Comparison of ENCODE assay signal across 17 mouse cellular contexts in the genomic region with DNA sequence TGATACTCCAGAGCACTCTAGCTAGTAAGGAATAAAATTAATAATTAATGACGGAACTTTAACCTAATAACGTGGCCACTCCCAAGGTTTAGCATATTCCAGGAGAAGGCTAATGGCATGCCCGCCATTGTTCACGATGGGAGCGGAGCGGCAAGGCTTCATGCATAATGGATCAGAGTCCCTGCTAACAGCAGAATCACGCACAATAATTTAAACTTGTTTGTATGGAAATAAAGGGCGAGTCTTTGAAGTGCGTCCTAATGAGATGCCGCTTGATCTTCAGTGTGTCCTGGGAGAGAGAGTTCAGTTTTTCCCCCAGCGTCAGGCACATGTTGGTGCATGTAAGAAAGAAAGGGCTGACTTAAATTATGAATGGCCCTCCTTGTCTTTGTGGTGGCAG.
A peak's percentile ranks its signal among the peaks of the same experiment; 100 is the strongest.
DNase-seq lines count a peak whose midpoint lies in the region; ATAC-seq and TF ChIP-seq lines count a peak whose summit lies in the region.
"Had no signal": no experiment of that assay in that cellular context is flagged by ENCODE, and none has a peak within 500 bp of the region (broad histone marks: within the 10 kb centered on the region; RNA-seq: fewer than 3 reads in every experiment).

No protein-coding gene starts in this region.

- no peak for DNase-seq in kidney, postnatal 0 days (ENCODE audit: low spot score)
- no peak for DNase-seq in kidney, postnatal 4 days
- no peak for DNase-seq in liver, embryonic 11.5 days (ENCODE audit: low spot score)
- DNase-seq in adrenal gland, postnatal 14 days = no peak
- no peak for DNase-seq in adrenal gland, postnatal 36 days
- DNase-seq: cerebellum, adult 9-10 months; spleen, adult 18-20 months; thymus, adult 18-20 months had no signal

- peak overlapping the region; percentile 16; the same call in 1 of the 2 replicates for H3K4me2 ChIP-seq in kidney, postnatal 0 days (ENCODE audit: low read length)
- peak overlapping the region; percentile 36 for H3K4me2 ChIP-seq in forebrain, embryonic 12.5 days
- peak overlapping the region; percentile 39 for H3K4me2 ChIP-seq in hindbrain, embryonic 15.5 days
- peak overlapping the region; percentile 44 for H3K4me2 ChIP-seq in neural tube, embryonic 12.5 days (replicated peaks)
- no peak overlapping the region for H3K4me2 ChIP-seq in liver, embryonic 11.5 days
- H3K4me2 ChIP-seq: embryonic facial prominence, embryonic 12.5 days; heart, embryonic 15.5 days; liver, embryonic 12.5 days had no signal

- no peak overlapping the region for H3K9ac ChIP-seq in kidney, postnatal 0 days (ENCODE audit: low read depth, low read length)
- no peak overlapping the region for H3K9ac ChIP-seq in forebrain, embryonic 12.5 days
- no peak overlapping the region for H3K9ac ChIP-seq in hindbrain, embryonic 15.5 days
- H3K9ac ChIP-seq in neural tube, embryonic 12.5 days = no peak overlapping the region
- H3K9ac ChIP-seq in liver, embryonic 11.5 days (ENCODE audit: low read depth, low read length) = no peak overlapping the region
- H3K9ac ChIP-seq: embryonic facial prominence, embryonic 12.5 days; heart, embryonic 15.5 days; liver, embryonic 12.5 days had no signal

- 0 out of 2 replicates have a peak, but pooled peaks cover 8% of the 10 kb centered on the region for H3K4me1 ChIP-seq in kidney, postnatal 0 days (replicated peaks; ENCODE audit: insufficient read depth, low read length)
- H3K4me1 ChIP-seq in forebrain, embryonic 12.5 days = peaks cover 26% of the 10 kb centered on the region
- peaks cover 20% of the 10 kb centered on the region for H3K4me1 ChIP-seq in hindbrain, embryonic 15.5 days (replicated peaks)
- H3K4me1 ChIP-seq in neural tube, embryonic 12.5 days = peaks cover 12% of the 10 kb centered on the region
- no peaks in the 10 kb centered on the region for H3K4me1 ChIP-seq in liver, embryonic 11.5 days (replicated peaks; ENCODE audit: control insufficient read depth, insufficient read depth, low read length)
- H3K4me1 ChIP-seq: heart, embryonic 15.5 days; liver, embryonic 12.5 days had no signal

- H3K27ac ChIP-seq in kidney, postnatal 0 days = no peak overlapping the region
- H3K27ac ChIP-seq in forebrain, embryonic 12.5 days = peak overlapping the region; percentile 33; the same call in 1 of the 2 replicates
- H3K27ac ChIP-seq in hindbrain, embryonic 15.5 days (replicated peaks) = 0 out of 2 replicates have a peak overlapping the region, but pooled peaks have one; percentile 47
- no peak overlapping the region for H3K27ac ChIP-seq in neural tube, embryonic 12.5 days
- no peak overlapping the region for H3K27ac ChIP-seq in liver, embryonic 11.5 days (ENCODE audit: low read depth, low read length)
- H3K27ac ChIP-seq: embryonic facial prominence, embryonic 12.5 days; heart, embryonic 15.5 days; liver, embryonic 12.5 days had no signal

- H3K4me3 ChIP-seq in kidney, postnatal 0 days (replicated peaks; ENCODE audit: low read depth, low read length) = no peak overlapping the region
- H3K4me3 ChIP-seq in forebrain, embryonic 12.5 days (replicated peaks) = 0 out of 2 replicates have a peak overlapping the region, but pooled peaks have one; percentile 13
- peak overlapping the region; percentile 9; the same call in 1 of the 2 replicates for H3K4me3 ChIP-seq in hindbrain, embryonic 15.5 days
- H3K4me3 ChIP-seq in neural tube, embryonic 12.5 days = no peak overlapping the region
- no peak overlapping the region for H3K4me3 ChIP-seq in liver, embryonic 11.5 days (ENCODE audit: low read depth, low read length)
- H3K4me3 ChIP-seq: embryonic facial prominence, embryonic 12.5 days; heart, embryonic 15.5 days; liver, embryonic 12.5 days; myocyte had no signal

- TF ChIP-seq CTCF in kidney, postnatal 0 days (IDR thresholded peaks at IDR 0.05; ENCODE audit: low read depth) = no peak

- no peaks in the 10 kb centered on the region for H3K9me3 ChIP-seq in kidney, postnatal 0 days (replicated peaks; ENCODE audit: low read length)
- peaks cover 6% of the 10 kb centered on the region; the same call in 1 of the 2 replicates for H3K9me3 ChIP-seq in forebrain, embryonic 12.5 days
- H3K9me3 ChIP-seq in hindbrain, embryonic 15.5 days = no peaks in the 10 kb centered on the region
- H3K9me3 ChIP-seq in neural tube, embryonic 12.5 days = peaks cover 4% of the 10 kb centered on the region; the same call in 1 of the 2 replicates
- no peaks in the 10 kb centered on the region for H3K9me3 ChIP-seq in liver, embryonic 11.5 days (ENCODE audit: control insufficient read depth, low read length)
- H3K9me3 ChIP-seq: embryonic facial prominence, embryonic 12.5 days; heart, embryonic 15.5 days; liver, embryonic 12.5 days had no signal

- WGBS in kidney, postnatal 0 days = 68% methylated on average over 11 of the region's 11 CpGs
- 20% methylated on average over 11 of the region's 11 CpGs for WGBS in forebrain, embryonic 12.5 days
- 10% methylated on average over 11 of the region's 11 CpGs for WGBS in hindbrain, embryonic 15.5 days
- WGBS in neural tube, embryonic 12.5 days = 23% methylated on average over 11 of the region's 11 CpGs
- 66% methylated on average over 11 of the region's 11 CpGs for WGBS in liver, embryonic 11.5 days

- no peaks in the 10 kb centered on the region for H3K36me3 ChIP-seq in kidney, postnatal 0 days (ENCODE audit: insufficient read depth, low read length)
- H3K36me3 ChIP-seq in forebrain, embryonic 12.5 days (replicated peaks) = no peaks in the 10 kb centered on the region
- H3K36me3 ChIP-seq in hindbrain, embryonic 15.5 days = no peaks in the 10 kb centered on the region
- H3K36me3 ChIP-seq in neural tube, embryonic 12.5 days = no peaks in the 10 kb centered on the region
- no peaks in the 10 kb centered on the region for H3K36me3 ChIP-seq in liver, embryonic 11.5 days (ENCODE audit: control insufficient read depth, insufficient read depth, low read length)
- H3K36me3 ChIP-seq: embryonic facial prominence, embryonic 12.5 days; heart, embryonic 15.5 days; liver, embryonic 12.5 days had no signal

- no peaks in the 10 kb centered on the region for H3K27me3 ChIP-seq in kidney, postnatal 0 days (ENCODE audit: insufficient read depth, low read length)
- H3K27me3 ChIP-seq in forebrain, embryonic 12.5 days = no peaks in the 10 kb centered on the region; the same call in 1 of the 2 replicates
- no peaks in the 10 kb centered on the region for H3K27me3 ChIP-seq in hindbrain, embryonic 15.5 days
- H3K27me3 ChIP-seq in neural tube, embryonic 12.5 days (replicated peaks) = no peaks in the 10 kb centered on the region
- H3K27me3 ChIP-seq in liver, embryonic 11.5 days (replicated peaks; ENCODE audit: control insufficient read depth, insufficient read depth, low read length) = no peaks in the 10 kb centered on the region
- H3K27me3 ChIP-seq: embryonic facial prominence, embryonic 12.5 days; heart, embryonic 15.5 days; liver, embryonic 12.5 days had no signal

- ATAC-seq in kidney, postnatal 0 days (replicated peaks; ENCODE audit: low FRiP score, low read depth) = no peak
- peak; percentile 76 for ATAC-seq in forebrain, embryonic 12.5 days (ENCODE audit: low FRiP score)
- peak; percentile 62 for ATAC-seq in hindbrain, embryonic 15.5 days (ENCODE audit: low FRiP score, low read depth)
- ATAC-seq in neural tube, embryonic 12.5 days (ENCODE audit: low FRiP score, low read depth) = peak; percentile 77
- ATAC-seq in liver, embryonic 11.5 days (replicated peaks; ENCODE audit: low FRiP score) = no peak
- ATAC-seq: activated CD4-positive, CD25-positive, alpha-beta regulatory T cell, adult 4 months; inflammation-experienced regulatory T-cells, adult 6 months; liver, embryonic 12.5 days had no signal

Comparison
In these comparisons a context has a peak if more than half of its experiments do, and no peak if none do; other contexts are left out.
1. ATAC-seq: peak in forebrain, embryonic 12.5 days (single experiment), hindbrain, embryonic 15.5 days (single experiment) and neural tube, embryonic 12.5 days (single experiment); none in kidney, postnatal 0 days (single experiment) and liver, embryonic 11.5 days (single experiment).
2. H3K27ac ChIP-seq: peak in forebrain, embryonic 12.5 days (single experiment) and hindbrain, embryonic 15.5 days (single experiment); none in kidney, postnatal 0 days (single experiment), neural tube, embryonic 12.5 days (single experiment) and liver, embryonic 11.5 days (single experiment).
3. H3K4me3 ChIP-seq: peak in forebrain, embryonic 12.5 days (single experiment) and hindbrain, embryonic 15.5 days (single experiment); none in kidney, postnatal 0 days (single experiment), neural tube, embryonic 12.5 days (single experiment) and liver, embryonic 11.5 days (single experiment).